Mouse (Mus musculus) layer of hippocampus, postnatal 36 days (tissue): Measurements from ENCODE around the gene Krt1. TPM values are rescaled to one million over a fixed set of nuclear protein-coding genes. Genes with fewer than 3 reads are reported as not detected.

ENCODE experiments used
- DNase-seq, 2 experiments: peaks; one replicate each; pipeline ENCODE4 v3.0.0; 2022
- microRNA-seq, 2 experiments: library from miRNA; unstranded; fragments of <30 nt; microRNA quantifications; one replicate each; pipeline ENCODE4 v1.2.0; 2021
- total RNA-seq, 2 experiments: library from RNA; stranded (reverse); gene quantifications; 2 replicates each; pipeline ENCODE4 v1.2.3; 2021

Gene Krt1
- total RNA-seq, 2 experiments from 2014 or later: 3.5 to 4.6 TPM

DNA sequence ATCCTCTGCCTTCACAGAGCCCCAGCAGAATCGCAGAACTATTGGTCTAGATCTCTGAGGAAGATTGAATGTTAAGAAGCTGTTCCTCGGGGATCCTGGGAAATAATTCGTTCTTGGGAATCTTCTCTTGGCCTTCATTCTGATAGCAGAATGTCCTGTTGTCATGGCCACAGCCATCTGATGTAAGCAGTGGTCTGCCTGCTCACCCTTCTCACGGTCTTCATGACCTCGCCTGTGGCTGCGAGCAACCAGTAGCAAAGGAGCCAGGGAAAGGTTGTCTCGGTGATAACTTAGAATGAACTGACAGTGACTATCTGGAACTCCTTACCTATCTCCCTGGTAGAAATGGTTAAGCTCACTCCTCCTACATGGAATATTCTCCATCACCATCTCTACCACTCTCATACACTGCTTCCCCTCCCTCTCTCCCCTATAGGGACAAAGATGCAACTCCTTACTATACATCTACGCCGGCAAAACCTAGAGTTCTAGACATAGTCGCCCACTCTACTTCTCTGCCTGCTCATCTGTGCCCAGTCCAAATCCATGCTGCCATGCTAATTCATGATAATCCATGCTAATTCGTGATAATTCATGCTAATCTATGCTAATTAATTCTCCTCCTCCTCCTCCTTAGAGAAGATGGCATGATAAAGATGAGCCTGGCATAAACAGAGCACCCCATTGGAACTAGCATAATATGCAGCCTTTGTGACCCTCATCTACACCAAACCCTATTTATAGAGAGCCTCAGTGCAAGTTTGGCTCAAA is 47.4 kb downstream of the Krt1 start:
- no peak for DNase-seq

DNA sequence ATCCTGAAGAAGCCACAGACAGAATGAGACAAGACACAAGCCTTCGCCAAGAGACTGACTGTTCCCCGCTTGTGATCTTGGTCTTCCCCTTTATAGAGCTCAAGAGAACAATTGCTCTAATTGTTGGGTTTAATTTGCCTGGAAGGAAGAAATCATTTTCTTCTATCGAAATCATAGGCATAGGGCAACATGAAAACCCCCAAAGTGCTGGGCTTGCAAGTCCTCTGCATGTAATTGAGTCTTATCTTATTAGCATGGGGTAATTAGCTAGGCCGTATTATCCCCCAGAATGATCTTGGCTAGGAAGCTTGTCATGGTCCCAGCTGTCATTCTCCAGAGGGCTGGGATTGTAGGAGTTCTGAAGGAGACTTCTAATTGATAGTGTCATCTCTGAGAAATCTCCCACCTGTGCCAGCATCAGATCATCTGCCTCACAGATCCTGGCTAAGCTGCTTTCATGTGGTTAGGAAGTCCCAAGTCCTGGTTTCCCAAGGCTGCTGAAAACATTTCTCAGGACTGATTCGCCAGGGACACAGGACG is 48.2 kb downstream of the Krt1 start, which contains the start of gene Krt73:
TSS of gene Krt73 (minus strand) at position 51 of the 540 bp plus-strand sequence.
- no peak for DNase-seq

Small RNA genes lying within 50 kb of the gene (microRNA-seq; reads per million reads assigned to microRNA genes)
- gene Gm44356: 0 reads per million in 2 experiments

Other genes starting within 250 kb of the Krt1 start
- not detected for gene Gm5414, start 222.6 kb downstream of the Krt1 start, total RNA-seq
- not detected for gene Gm5478, start 203.4 kb downstream of the Krt1 start, total RNA-seq
- not detected for gene Krt6b, start 170.5 kb downstream of the Krt1 start, total RNA-seq
- not detected for gene Krt6a, start 156.5 kb downstream of the Krt1 start, total RNA-seq
- gene Krt5, start 137.9 kb downstream of the Krt1 start, total RNA-seq: under 1 TPM; 0.56 to 0.85 TPM
- gene Krt71, start 107.7 kb downstream of the Krt1 start, total RNA-seq: not detected
- not detected for gene Krt72, start 64.3 kb downstream of the Krt1 start, total RNA-seq
- 1 to 10 TPM; 5.8 to 8.1 TPM for gene Krt73, start 48.4 kb downstream of the Krt1 start, total RNA-seq
- gene Krt2, start 32.6 kb downstream of the Krt1 start, total RNA-seq: 1 to 10 TPM; 4.6 to 6.4 TPM
- 10 to 100 TPM in 1 of 2 experiments, 1 to 10 TPM in 1; 9.2 to 10.1 TPM for gene Krt77, start 18.9 kb upstream of the Krt1 start, total RNA-seq
- gene Krt76, start 42.1 kb upstream of the Krt1 start, total RNA-seq: not detected
- gene Krt4, start 73.9 kb upstream of the Krt1 start, total RNA-seq: not detected
- gene Krt79, start 89.5 kb upstream of the Krt1 start, total RNA-seq: not detected
- gene Krt78, start 103.5 kb upstream of the Krt1 start, total RNA-seq: not detected
- under 1 TPM in 1 of 2 experiments, not detected in 1; 0.18 TPM for gene Krt8, start 153.7 kb upstream of the Krt1 start, total RNA-seq
- gene Krt18, start 177.4 kb upstream of the Krt1 start, total RNA-seq: under 1 TPM in 1 of 2 experiments, not detected in 1; 0.71 TPM
- 100 to 1,000 TPM; 179 to 182 TPM for gene Eif4b, start 223.0 kb upstream of the Krt1 start, total RNA-seq
- 10 to 100 TPM; 10.7 to 22.0 TPM for gene Tns2, start 249.6 kb upstream of the Krt1 start, total RNA-seq